Mouse (Mus musculus): ENCODE data around the gene Mapk1ip1.

Mapk1ip1 gene

GRCm38 (mm10) chr7:138835028-138835427 lies 11.0 kb downstream of the Mapk1ip1 start:
- no peak for DNase-seq

- DNase-seq, result peak; percentile 83
Observed at GRCm38 (mm10) chr7:138827812-138828211, 18.3 kb downstream of the Mapk1ip1 start.

- no peak for DNase-seq
Observed at GRCm38 (mm10) chr7:138824995-138825756, 20.9 kb downstream of the Mapk1ip1 start.

GRCm38 (mm10) chr7:138824423-138824822 lies 21.6 kb downstream of the Mapk1ip1 start:
- DNase-seq, result no peak

- peak; percentile 18 for DNase-seq
Observed at GRCm38 (mm10) chr7:138818314-138818713, 27.8 kb downstream of the Mapk1ip1 start.

GRCm38 (mm10) chr7:138813213-138813875 lies 32.7 kb downstream of the Mapk1ip1 start:
- DNase-seq, result peak; percentile 28

GRCm38 (mm10) chr7:138807146-138807545 lies 38.9 kb downstream of the Mapk1ip1 start:
- DNase-seq, result no peak

GRCm38 (mm10) chr7:138803386-138803785 lies 42.7 kb downstream of the Mapk1ip1 start:
- DNase-seq, result peak; percentile 53

- DNase-seq, result peak; percentile 11
Observed at GRCm38 (mm10) chr7:138788109-138788508, 58.0 kb downstream of the Mapk1ip1 start.
